Mouse (Mus musculus): ENCODE measurements at regions not wholly inside any gene's neighbourhood (a gene's known extent, or its start where the extent isn't known, plus 50 kb on each side); places are given as distances from the start of the nearest gene placed in this dataset.
A peak's percentile ranks its signal among the peaks of the same experiment; 100 is the strongest.
"Not testable (repeated sequence)": the region's sequence is repeated elsewhere in the genome, so short reads cannot be mapped to it uniquely, and the experiment has no call there.

GRCm38 (mm10) chr11:16559001-16559699 lies 50.9 kb upstream of the Sec61g start:
- peak; percentile 74 for DNase-seq (ENCODE audit: low spot score)

- DNase-seq (ENCODE audit: low spot score): no peak
Measured at GRCm38 (mm10) chr11:16561727-16562126, 53.4 kb upstream of the Sec61g start.

GRCm38 (mm10) chr11:16589085-16589680 lies 80.9 kb upstream of the Sec61g start:
- no peak for DNase-seq (ENCODE audit: low spot score)

- no peak for DNase-seq (ENCODE audit: low spot score)
Measured at GRCm38 (mm10) chr11:16590541-16590940, 82.3 kb upstream of the Sec61g start.

- peak; percentile 92 for DNase-seq (ENCODE audit: low spot score)
Measured at GRCm38 (mm10) chr11:16591471-16591921, 83.2 kb upstream of the Sec61g start.

GRCm38 (mm10) chr11:16592006-16592405 lies 83.7 kb upstream of the Sec61g start:
- peak; percentile 34 for DNase-seq (ENCODE audit: low spot score)

- DNase-seq (ENCODE audit: low spot score): no peak
Measured at GRCm38 (mm10) chr11:16592766-16593165, 84.5 kb upstream of the Sec61g start.

- peak; percentile 76 for DNase-seq (ENCODE audit: low spot score)
Measured at GRCm38 (mm10) chr11:16594832-16595231, 86.5 kb upstream of the Sec61g start.

- no peak for DNase-seq (ENCODE audit: low spot score)
Measured at GRCm38 (mm10) chr11:16597038-16597830, 89.0 kb upstream of the Sec61g start.

GRCm38 (mm10) chr11:16602947-16603346 lies 94.7 kb upstream of the Sec61g start:
- no peak for DNase-seq (ENCODE audit: low spot score)

- no peak for DNase-seq (ENCODE audit: low spot score)
Measured at GRCm38 (mm10) chr11:16606435-16607214, 98.3 kb upstream of the Sec61g start.

GRCm38 (mm10) chr11:16607900-16608422 lies 99.7 kb upstream of the Sec61g start:
- not testable (repeated sequence) for DNase-seq (ENCODE audit: low spot score)

- DNase-seq (ENCODE audit: low spot score): no peak
Measured at GRCm38 (mm10) chr11:16611741-16612140, 103.5 kb upstream of the Sec61g start.

GRCm38 (mm10) chr11:16612524-16612923 lies 104.2 kb upstream of the Sec61g start:
- DNase-seq (ENCODE audit: low spot score): no peak

GRCm38 (mm10) chr11:16619736-16620135 lies 111.5 kb upstream of the Sec61g start:
- no peak for DNase-seq (ENCODE audit: low spot score)

GRCm38 (mm10) chr11:16623694-16624093 lies 115.4 kb upstream of the Sec61g start:
- no peak for DNase-seq (ENCODE audit: low spot score)

GRCm38 (mm10) chr11:16627294-16628085 lies 119.2 kb upstream of the Sec61g start:
- no peak for DNase-seq (ENCODE audit: low spot score)

- DNase-seq (ENCODE audit: low spot score): no peak
Measured at GRCm38 (mm10) chr11:16629410-16630129, 121.3 kb upstream of the Sec61g start.

GRCm38 (mm10) chr11:16635796-16636195 lies 116.2 kb upstream of the Egfr start:
- DNase-seq (ENCODE audit: low spot score): not testable (repeated sequence)

GRCm38 (mm10) chr11:16637679-16638078 lies 114.3 kb upstream of the Egfr start:
- no peak for DNase-seq (ENCODE audit: low spot score)
